Mouse (Mus musculus) mouse trophoblast stem cell (cell line): ENCODE measurements around the gene Def6.

Experiments
- in situ Hi-C, 2 experiments: fragments of 300-500 bp; cut with MseI, MboI; formaldehyde crosslinking; loops; 2 replicates in 1 of 2; 3 replicates in 1 of 2; pipeline ENCODE4 v1.15.1; 2025

Gene Def6

DNA sequence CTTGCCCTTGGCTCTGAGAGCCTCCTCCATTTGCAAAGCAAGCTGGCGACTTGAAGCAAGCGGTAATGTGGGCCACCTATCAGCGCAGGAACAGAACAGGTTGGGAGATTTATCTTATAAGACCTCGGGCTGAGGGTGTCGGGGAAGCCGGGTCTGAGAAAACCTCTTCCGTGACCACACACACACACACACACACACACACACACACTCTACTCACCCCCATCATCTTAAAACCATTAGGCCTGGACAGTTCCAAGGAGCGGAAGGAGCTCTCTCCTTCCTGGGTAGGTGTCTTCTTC is 685 bp downstream of the Def6 start:
- in situ Hi-C loops: no loop called here

- in situ Hi-C loops: no loop called here
These were observed 2.0 kb downstream of the Def6 start for GRCm38 (mm10) chr17:28209457-28210110.

GRCm38 (mm10) chr17:28211921-28212341 is 4.4 kb downstream of the Def6 start:
- in situ Hi-C loops: no loop called here

DNA sequence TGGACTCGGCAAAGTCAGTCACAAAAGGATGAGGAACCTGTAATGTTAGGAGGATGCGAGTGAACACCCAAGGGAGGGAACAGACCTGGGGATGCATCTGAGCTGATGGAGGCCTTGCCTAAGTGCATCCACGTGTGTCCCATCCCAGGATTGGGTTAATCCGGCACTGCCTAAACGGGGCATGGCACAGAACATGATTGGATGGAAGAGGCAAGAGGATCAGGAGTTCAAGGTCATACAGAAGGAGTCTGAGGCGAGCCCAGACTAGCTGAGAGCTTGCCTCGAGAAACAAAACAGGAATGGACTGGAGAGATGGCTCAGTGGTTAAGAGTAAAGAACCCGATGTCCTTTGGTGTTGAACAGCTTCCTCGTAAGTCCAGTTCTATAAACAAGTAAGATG is 4.8 kb downstream of the Def6 start:
- in situ Hi-C loops: no loop called here

GRCm38 (mm10) chr17:28213236-28213635 is 5.7 kb downstream of the Def6 start:
- in situ Hi-C loops: no loop called here

- in situ Hi-C loops: no loop called here
These were observed 9.2 kb downstream of the Def6 start for GRCm38 (mm10) chr17:28216791-28217190.

DNA sequence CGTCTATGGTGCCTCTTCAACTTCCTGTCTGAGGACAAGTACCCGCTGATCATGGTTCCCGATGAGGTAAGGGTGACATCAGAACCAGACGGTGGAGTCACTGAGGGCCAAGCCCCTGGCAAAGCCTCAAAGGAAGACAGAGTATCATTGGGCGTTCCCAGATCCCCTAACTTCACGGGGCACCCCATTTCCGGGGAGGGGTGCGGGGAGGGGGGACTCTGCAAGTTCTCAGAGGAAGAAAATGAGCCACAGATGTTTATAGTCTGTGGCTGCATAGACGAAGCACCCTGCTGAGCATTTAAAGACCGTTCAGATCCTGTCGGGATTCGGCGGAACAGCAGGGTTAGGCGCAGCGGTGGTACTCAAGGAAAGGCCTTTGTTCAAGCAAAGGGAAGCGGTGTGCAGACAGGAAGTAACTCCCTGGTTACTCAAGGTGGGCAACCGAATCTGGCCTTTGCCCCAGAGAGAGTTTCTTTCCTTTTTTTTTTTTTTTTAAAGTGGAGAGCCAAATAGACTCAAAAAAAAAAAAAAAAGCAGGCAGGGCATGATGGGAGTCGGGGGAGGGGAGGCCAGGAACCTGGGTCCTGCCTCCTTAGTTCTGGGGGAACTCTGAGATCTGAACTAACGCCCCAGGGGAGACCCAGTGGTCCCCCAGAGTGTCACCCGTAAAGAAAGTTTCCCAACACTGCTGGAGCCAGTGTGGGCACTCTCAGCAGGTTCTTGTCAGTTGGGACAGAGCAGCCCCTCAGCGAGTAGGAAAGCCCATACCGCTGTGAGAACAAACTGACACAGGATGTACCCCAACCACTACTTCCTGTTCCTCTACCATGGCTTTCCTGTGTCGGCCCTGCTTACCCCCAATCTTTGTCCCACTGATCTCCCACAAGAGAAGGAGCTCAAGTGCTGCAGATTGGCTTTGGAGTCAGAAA is 10.4 kb downstream of the Def6 start:
- in situ Hi-C loops: no loop called here

DNA sequence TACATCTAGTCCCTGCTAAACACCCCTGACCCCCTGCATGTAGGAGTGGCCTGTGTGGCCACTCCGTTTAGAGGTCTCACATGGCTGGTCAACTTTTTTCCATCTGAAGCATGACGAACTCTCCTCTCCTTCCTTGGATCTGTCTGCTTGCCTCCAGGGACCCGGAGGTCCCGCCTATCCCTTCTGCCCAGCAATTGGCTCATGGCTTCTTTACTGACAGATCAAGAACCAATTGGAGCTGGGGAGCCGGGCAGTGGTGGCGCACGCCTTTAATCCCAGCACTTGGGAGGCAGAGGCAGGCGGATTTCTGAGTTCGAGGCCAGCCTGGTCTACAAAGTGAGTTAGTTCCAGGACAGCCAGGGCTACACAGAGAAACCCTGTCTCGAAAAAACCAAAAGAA is 14.9 kb downstream of the Def6 start:
- in situ Hi-C loops: loop anchor here in 1 of 2 experiments (5.0 kb wide), 1 partner anchor 90 kb away; the partner anchor contains the start of gene Fance

- in situ Hi-C loops: loop anchor here in 1 of 2 experiments (5.0 kb wide), 1 partner anchor 89 kb away; the partner anchor contains the start of gene Fance
These were observed 16.2 kb downstream of the Def6 start for GRCm38 (mm10) chr17:28223561-28224391.

DNA sequence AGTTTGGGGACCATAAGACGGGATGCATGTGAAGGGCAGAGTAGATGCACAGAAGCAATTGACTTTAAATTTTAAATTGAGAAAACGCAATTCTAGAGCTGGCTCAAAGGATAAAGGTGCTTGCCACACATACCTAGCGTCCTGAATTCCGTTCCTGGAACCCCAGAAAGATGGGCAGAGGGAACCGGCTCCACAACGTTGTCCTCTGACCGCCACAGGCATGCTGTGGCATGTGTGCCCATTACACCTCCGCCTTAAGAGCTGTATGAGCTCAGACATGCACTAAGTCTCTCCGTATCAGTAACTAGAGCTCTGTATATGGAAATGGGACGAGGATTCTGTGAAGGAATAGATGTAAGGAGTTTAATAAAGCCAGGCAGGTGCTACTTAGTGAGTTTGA is 17.0 kb downstream of the Def6 start:
- in situ Hi-C loops: loop anchor here (5.0 kb wide), 3 partner anchors 38 to 88 kb away; partner anchors contain the start of gene Fance (in 1 of the 2)

DNA sequence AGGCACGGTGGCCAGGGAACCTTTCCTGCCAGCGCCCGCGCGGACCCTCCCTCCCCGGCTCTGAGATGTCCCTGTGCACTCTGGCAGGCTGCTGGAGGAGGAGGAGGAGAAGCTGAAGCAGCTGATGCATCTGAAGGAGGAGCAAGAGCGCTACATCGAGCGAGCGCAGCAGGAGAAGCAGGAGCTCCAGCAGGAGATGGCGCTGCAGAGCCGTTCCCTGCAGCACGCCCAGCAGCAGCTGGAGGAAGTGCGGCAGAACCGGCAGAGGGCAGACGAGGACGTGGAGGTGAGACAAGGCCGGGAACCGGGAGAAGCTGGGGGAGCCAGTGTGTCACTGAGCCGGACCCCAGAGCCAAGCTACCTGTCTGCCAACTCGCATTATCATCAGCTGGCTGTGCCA is 18.4 kb downstream of the Def6 start:
- in situ Hi-C loops: loop anchor here in 1 of 2 experiments (5.0 kb wide), 2 partner anchors 36 to 81 kb away; no protein-coding TSS in a partner anchor

GRCm38 (mm10) chr17:28230486-28230885 is 22.9 kb downstream of the Def6 start:
- in situ Hi-C loops: no loop called here

- in situ Hi-C loops: no loop called here
These were observed 23.6 kb downstream of the Def6 start for GRCm38 (mm10) chr17:28231026-28231736.

DNA sequence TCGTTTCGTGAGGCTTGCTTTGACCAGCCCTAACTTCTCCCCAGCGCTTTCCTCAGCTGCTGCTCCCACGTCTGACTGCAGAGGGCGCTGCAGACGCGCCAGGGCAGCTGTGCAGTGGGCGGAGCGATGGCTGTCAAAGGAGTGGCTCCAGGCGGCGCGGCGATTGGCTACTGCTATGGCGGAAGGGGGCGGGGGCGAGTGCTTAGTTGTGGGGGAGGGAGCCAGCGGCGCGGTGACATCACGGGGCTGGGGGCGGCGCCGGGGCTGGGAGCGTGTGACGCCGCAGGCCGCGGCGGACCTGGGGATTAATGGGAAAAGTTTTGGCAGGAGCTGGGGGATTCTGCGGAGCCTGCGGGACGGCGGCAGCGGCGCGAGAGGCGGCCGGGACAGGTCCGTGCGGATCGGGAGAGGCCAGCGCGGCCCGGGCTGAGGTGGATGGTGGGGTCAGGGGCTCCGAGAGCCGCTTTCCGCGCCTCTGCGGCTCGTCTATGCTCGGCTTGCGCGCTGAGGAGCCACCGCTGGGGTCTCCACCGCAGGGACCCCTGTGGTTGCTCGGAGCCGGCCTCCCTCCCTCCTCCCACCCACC is 25.0 kb downstream of the Def6 start, which contains the start of gene Ppard:
Gene Ppard (plus strand): TSS at position 226 of the 586 bp plus-strand sequence.
- in situ Hi-C loops: no loop called here

DNA sequence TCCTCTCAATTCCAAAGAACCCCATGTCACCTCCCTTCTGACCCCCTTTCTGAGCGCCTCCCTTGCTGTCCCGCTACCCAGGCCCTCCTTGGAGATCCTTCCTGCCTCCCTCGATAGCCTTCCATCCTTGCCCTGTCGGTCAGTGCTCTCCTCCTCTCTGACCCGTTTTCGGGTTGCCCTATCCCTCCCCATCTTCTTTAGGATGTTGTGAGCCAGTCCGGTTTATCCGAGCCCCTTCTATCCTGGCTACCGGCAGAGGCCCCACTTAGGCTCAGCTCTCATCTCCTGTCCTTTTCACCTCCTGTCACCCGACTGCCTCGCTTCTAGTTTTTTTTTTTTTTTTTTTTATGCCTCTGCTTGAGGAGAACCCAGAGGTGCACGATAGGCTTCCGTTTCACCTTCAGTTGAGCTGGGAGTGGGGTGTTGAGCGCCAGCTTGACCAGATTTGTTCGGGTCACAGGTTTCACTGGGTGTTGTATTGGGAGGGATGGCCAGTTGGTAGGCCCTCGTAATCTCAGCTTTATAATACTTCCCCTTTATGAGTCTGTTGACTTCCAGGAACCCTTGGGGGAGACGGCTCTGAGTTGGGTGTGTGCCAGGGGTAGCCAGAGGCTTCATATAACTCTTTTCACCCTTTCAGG is 25.6 kb downstream of the Def6 start:
- in situ Hi-C loops: no loop called here

- in situ Hi-C loops: no loop called here
These were observed 27.1 kb downstream of the Def6 start for GRCm38 (mm10) chr17:28234641-28235040.

- in situ Hi-C loops: no loop called here
These were observed 28.5 kb downstream of the Def6 start for GRCm38 (mm10) chr17:28235982-28236635.

GRCm38 (mm10) chr17:28236636-28237015 is 29.0 kb downstream of the Def6 start:
- in situ Hi-C loops: no loop called here

DNA sequence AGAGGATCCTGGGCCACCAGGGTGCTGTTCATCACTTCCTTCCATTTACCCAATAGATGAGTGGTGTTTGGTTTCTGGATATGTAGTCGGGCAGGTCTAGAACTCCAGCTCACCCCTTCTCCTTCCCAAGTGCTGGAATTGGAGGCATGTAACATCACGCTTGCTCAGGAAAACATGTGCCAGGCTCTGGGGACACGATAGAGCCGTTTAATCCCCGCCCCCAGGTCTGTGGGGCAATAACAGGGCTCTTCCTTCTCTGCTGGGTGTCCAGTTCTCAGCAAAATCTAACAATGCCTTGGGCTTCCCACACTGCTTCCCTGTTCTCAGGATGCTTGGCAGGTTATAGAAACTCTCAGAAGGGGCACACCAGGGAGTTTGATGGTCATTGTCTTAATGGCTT is 29.8 kb downstream of the Def6 start:
- in situ Hi-C loops: no loop called here

DNA sequence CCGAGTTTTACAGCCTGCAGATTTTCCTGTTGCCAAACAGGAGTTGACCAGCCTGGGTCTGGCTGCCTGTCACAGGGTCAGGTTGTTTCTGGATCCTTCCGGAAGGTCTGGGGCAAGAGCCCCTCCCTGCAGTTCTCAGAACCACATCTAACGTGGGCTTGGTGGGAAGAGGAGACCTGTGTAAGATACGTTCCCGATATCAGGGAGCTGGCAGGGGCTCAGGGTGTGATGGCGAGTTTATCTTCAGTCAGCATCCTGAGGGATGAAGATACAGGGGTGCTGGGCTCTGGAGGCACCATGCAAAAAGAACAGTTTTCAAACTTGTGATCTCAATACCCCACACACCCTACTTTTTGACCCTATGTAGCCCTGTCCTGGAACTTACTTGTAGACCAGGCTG is 30.3 kb downstream of the Def6 start:
- in situ Hi-C loops: no loop called here
